Mouse (Mus musculus) left cerebral cortex, adult 11 months (tissue): Measurements from ENCODE around the gene Shpk.

Experiments used
- DNase-seq: peaks from one replicate; pipeline ENCODE4 v3.0.0; 2022; ENCODE audit warnings: low spot score

Gene Shpk

GRCm38 (mm10) chr11:73267267-73267666 lies 68.0 kb downstream of the Shpk start, which contains the start of gene Trpv3:
Trpv3 (plus strand) TSS chr11:73267388.
- DNase-seq: no peak
